Mouse (Mus musculus): Measurements from ENCODE around the gene Rft1. TPM values are rescaled to one million over a fixed set of nuclear protein-coding genes. Genes with fewer than 3 reads are reported as not detected.

Gene Rft1
- total RNA-seq, 4 experiments from 2014 or later, result 31.0 to 39.7 (median 33.2) TPM

- DNase-seq, result no peak
Measured at GRCm38 (mm10) chr14:30630811-30631576, 23.2 kb upstream of the Rft1 start.

- no peak for DNase-seq
Measured at GRCm38 (mm10) chr14:30631834-30632233, 22.3 kb upstream of the Rft1 start.

DNA sequence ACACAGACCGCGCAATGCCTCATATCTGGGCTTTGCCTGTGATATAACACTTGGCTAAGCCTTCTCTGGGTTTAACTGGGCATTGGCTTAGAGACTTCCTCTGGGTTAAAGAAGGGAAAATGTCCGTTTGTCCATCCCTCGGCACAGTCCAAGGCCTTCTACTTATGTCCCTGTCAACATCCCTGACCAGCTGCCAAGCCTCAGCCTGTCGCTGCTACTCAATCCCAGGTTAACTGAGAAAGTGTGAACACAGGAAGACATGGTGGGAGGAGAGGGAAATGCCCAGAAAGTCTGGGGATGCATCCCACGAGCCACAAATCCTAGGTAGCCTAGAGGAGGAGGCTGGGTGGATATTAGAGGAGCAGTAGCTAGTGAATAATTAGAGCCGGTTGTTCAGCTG, 20.5 kb upstream of the Rft1 start:
- DNase-seq, result no peak

GRCm38 (mm10) chr14:30634418-30634817, 19.7 kb upstream of the Rft1 start:
- DNase-seq, result no peak

DNA sequence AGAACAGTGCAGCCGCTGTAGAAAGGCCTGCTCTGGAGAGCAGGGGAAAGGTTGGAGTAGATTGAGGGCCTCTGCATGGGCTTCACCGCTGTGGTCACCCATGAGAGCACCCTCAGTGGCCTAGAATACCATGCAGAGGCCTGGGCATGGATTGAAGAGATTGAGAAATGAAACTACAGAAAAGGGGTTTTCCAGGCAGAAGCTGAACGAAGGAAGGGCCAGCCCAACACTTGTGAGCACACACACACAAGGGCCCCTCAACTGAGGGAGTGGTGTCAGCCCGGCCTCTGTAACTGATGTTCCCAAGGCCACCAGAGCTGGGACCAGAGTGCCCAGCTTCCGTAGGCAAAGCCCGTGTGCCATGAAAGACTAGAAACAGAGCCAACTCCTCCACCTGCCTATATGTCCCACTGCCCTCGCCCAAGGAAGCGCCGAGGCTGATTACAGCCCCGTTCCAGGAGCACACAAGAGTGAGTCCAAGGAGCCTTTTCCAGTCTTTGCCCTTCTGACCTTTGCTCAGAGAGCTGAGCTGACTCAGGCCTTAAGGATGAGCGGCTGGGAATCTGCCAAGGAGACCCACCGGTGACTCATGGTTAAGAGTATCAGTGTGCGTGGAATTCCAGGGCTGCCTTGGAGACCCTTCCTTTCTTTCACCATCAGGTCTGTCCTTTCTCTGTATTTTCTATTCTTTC, 18.8 kb upstream of the Rft1 start:
- peak; percentile 61 for DNase-seq

DNA sequence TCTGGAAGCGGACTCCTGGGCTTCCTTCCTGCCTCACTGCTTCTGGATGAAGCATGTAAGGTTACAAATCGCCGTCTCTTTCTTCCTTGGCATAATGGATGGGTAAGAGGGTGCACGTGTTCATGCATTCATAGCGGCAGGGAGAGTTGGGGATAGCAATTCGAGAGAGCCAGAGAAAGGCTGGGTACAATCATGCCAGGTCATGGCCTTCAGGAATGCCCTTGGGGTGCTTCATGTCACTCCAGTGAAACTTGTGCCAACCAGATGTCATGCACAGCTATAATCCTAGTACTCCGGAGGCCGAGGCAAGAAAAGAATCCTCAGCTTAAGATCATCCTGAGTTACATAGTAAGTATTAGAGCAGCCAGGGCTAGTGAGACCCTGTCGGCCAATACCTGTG, 17.7 kb upstream of the Rft1 start:
- DNase-seq, result peak; percentile 60

- no peak for DNase-seq
Measured at GRCm38 (mm10) chr14:30637087-30637486, 17.1 kb upstream of the Rft1 start.

DNA sequence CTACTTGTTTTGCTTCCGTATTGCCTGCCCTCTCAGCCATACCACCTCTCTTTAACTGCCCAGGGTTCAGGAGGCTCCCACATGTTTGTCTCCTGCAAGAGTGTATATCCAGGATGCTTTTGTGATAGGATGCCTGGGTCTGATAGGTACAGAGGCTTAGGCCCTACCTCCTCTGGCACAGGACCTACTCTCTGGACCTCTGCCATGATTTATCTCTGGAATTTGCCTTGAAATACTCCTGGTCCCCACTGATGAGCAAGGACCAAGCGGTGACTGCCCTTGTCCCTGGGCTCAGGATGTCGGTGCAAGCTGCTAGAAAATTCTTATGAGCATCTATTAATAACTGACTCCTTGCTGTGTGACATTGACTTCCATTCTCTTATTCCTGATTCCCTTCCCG, 16.2 kb upstream of the Rft1 start:
- DNase-seq, result peak; percentile 85

DNA sequence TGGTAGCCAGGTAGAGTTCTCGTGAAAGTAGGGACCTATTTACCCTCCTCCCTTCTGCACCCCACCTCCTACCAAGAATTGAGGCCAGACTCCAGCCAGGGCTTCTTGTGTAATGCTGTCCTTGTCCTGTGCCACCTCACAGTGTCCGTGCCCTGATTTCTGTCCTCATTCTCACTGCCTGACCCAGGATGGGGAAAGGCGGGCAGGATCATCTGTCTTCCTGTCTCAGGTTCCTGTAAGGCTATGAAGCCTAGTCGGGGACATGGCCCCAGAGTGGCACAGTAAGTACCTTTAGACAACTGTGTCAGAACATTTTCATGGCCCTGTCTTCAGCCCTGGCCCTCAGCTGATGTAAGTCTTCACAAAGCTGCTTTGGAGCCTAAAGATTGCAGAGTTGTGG, 15.5 kb upstream of the Rft1 start:
- peak; percentile 86 for DNase-seq

- DNase-seq, result no peak
Measured at GRCm38 (mm10) chr14:30641748-30642147, 12.4 kb upstream of the Rft1 start.

DNA sequence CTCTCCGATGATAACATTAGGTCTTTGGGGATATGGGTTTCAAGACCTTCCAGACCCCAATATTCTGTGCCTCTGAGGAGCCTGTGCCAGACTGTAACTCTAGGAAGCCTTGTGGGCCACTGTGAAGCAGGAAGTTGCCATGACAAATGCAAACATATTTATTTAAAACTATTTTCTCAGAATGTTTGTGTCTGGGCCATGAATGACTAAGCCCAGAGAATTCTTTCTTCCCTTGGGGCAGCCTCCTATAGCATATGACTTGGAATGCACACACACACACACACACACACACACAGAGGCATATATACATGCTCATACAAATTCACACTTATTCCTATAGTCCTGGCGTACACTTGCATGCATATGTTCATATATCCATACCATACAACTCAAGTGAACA, 10.1 kb upstream of the Rft1 start:
- DNase-seq, result no peak

GRCm38 (mm10) chr14:30645066-30645465, 9.1 kb upstream of the Rft1 start:
- no peak for DNase-seq

DNA sequence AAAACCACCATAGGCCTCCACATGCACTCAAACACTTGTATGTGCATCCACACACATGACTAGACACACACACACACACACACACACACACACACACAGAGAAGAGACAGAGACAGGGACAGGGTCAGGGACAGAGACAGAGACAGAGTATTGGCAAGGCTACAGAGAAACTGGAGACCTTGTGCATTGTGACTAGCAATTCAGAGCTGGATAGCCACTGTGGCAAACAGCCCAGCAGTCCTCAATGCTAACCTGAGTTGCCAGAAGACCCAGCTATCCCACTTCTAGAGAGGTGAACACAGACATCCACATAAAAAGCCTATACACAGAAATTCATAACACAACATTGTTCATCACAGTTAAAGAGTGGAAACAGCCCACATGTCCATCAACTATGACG, 7.7 kb upstream of the Rft1 start:
- peak; percentile 62 for DNase-seq

DNA sequence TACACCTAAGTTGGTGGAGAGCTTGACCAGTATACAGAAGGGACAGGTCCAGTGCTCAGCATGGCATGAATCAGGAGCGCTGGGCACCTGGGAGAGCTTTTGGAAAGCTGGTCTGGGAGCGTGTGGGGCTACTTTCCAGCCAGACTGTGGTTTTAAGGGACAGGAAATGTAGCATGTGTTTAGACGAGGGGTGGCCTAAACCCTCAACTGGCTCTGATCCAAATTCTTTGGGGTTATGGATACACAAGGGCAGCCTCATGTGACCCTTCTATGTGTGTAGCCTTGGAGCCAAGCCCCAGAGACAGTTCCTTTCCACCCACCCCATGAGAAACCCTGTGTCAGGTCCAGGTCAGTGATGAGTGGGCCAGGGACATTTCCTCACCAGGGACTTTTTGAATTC, 5.7 kb upstream of the Rft1 start:
- no peak for DNase-seq

- DNase-seq, result no peak
Measured at GRCm38 (mm10) chr14:30649745-30650144, 4.4 kb upstream of the Rft1 start.

DNA sequence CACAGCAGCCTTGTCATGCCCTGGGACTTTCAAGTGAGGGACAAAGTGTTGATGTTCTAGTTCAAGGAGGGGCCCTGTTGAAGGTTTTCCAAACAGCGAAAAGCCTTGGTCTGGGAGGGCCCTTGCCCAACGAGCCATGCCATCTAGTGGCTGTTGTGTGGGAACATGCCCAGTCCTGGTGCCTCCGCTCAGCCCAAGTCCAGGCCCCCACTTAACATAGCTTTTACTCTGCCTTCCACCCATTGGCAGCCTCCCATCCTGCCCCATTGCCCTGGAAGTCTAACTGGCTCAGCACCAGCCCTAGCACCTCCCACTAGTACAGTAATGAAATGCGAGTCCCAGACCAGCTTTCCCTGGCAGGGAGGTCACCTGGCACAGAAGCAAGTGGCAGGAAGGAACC, 3.2 kb upstream of the Rft1 start:
- peak; percentile 93 for DNase-seq

GRCm38 (mm10) chr14:30654691-30655228, 600 bp downstream of the Rft1 start:
- DNase-seq, result no peak

- DNase-seq, result no peak
Measured at GRCm38 (mm10) chr14:30655531-30655930, 1.4 kb downstream of the Rft1 start.

DNA sequence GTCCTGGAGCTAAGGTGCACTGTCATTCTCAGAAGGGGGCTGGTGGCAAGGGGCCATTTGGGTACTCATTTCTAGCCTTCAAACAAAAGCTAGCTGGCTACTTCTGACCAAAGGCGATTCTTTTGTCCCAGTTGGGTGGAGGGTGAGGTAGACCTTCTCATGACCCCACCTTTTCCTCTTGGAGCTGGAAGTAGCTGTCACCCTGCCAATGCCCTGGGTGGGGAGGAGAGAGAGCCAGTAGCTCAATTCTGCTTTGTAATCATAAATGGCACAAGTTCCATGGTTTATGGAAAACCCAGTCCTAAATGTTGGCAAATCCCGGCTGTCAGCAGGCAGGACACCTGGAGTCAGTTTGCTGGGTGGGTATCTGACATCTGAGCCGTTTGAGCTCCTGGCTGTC, 11.9 kb downstream of the Rft1 start:
- no peak for DNase-seq

- no peak for DNase-seq
Measured at GRCm38 (mm10) chr14:30666604-30667003, 12.4 kb downstream of the Rft1 start.

GRCm38 (mm10) chr14:30670161-30670560, 16.0 kb downstream of the Rft1 start:
- DNase-seq, result peak; percentile 62

DNA sequence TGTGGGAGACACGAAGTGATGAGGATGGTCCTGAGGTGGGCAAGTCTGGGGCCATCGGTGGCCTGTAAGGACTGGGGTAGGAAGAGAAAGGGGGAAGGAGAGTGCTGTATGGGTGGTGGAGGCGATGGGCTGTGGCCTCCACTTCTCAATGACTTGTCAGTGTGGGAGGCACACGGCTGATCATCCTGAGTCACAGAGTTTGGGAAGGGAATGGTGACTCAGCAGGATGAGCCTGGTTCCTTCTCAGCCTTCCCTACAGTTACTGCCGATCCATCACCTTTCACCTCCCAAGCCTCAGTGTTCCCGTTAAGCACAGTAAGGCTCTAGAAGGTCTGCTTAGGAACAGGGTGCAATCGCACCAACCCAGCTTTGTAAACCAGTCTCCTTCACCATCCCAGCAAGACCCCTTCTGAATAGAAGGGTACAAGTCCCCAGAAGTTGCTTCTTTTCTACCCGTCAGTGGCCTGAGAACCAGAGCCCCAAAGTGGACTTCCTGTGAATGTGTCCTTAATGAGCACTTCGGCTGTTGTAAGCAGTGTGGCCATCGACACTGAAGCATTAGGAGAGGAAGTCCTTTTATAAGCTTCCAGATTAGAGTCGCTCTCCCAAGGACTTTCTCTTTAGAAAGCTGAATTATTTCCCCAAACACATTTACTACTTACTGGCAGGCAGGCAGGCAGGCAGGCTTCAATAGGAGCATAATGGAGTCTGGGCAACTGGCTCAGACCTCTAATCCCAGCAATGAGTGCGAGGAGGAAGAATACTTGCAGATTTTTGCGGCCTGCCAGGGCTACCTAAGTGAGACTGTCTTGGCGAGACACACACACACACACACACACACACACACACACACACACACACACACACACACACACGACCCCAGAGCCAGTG, 17.2 kb downstream of the Rft1 start:
- peak; percentile 67 for DNase-seq

GRCm38 (mm10) chr14:30671986-30672312, 17.8 kb downstream of the Rft1 start:
- peak; percentile 84 for DNase-seq

Measured in adrenal gland, adult 8-10 months (tissue).